Mouse (Mus musculus) megakaryocyte, embryonic 14.5 days (primary cell): ENCODE measurements around the gene Sufu. TPM values are rescaled to one million over a fixed set of nuclear protein-coding genes. Genes with fewer than 3 reads are reported as not detected.

Experiments
- H3K27me3 ChIP-seq: replicated peaks from 2 replicates; pipeline ENCODE3; 2012; ENCODE audit warnings: inconsistent platforms
- H3K36me3 ChIP-seq: replicated peaks from 2 replicates; pipeline ENCODE3; 2012; ENCODE audit warnings: low read length, inconsistent platforms, mixed read lengths
- H3K4me1 ChIP-seq: 2 replicates; pipeline ENCODE4 v1.6.1; 2012; ENCODE audit warnings: inconsistent platforms
- H3K4me3 ChIP-seq: replicated peaks from 2 replicates; pipeline ENCODE3; 2012; ENCODE audit warnings: moderate library complexity, mild to moderate bottlenecking, inconsistent platforms
- H3K9me3 ChIP-seq: 2 replicates; pipeline ENCODE4 v1.6.1; 2012; ENCODE audit warnings: inconsistent platforms
- FLI1 ChIP-seq: IDR thresholded peaks from 2 replicates; pipeline ENCODE4 v1.6.1; 2012; ENCODE audit warnings: low read length, inconsistent platforms, mixed read lengths
- GATA1 ChIP-seq: IDR thresholded peaks from 3 replicates; pipeline ENCODE4 v1.6.1; 2012; ENCODE audit warnings: mixed read lengths, low read length, inconsistent platforms, borderline replicate concordance
- polyA plus RNA-seq: library from polyadenylated mRNA; stranded (reverse); fragments of >175 nt; gene quantifications from 2 replicates; pipeline ENCODE4 v1.2.3, GENCODE M21; 2012; ENCODE audit warnings: low replicate concordance; ENCODE audit not compliant: insufficient read depth

The Sufu gene
- polyA plus RNA-seq, 1 experiment, result 8.7 TPM

GRCm38 (mm10) chr19:46484518-46484917, 87.8 kb downstream of the Sufu start:
- H3K9me3 ChIP-seq, result no peaks in the 10 kb centered on the region
- H3K27me3 ChIP-seq, result no peaks in the 10 kb centered on the region
- H3K36me3 ChIP-seq, result peaks cover 80% of the 10 kb centered on the region
- H3K4me3 ChIP-seq, result no peak overlapping the region
- TF ChIP-seq GATA1, result no peak
- no peak for TF ChIP-seq FLI1
- H3K4me1 ChIP-seq, result peaks cover 99% of the 10 kb centered on the region

- peaks cover 69% of the 10 kb centered on the region for H3K36me3 ChIP-seq
- H3K4me1 ChIP-seq, result peaks cover 99% of the 10 kb centered on the region
- no peaks in the 10 kb centered on the region for H3K9me3 ChIP-seq
- no peak for TF ChIP-seq GATA1
- TF ChIP-seq FLI1, result no peak
- H3K27me3 ChIP-seq, result no peaks in the 10 kb centered on the region
- peak overlapping the region; percentile 64 for H3K4me3 ChIP-seq
These were observed 89.2 kb downstream of the Sufu start for GRCm38 (mm10) chr19:46485847-46486246.

- Histone ChIP-seq H3K4me3 (peak overlapping the region; percentile 64), H3K9me3 (no peaks in the 10 kb centered on the region), H3K27me3 (no peaks in the 10 kb centered on the region), H3K4me1 (peaks cover 93% of the 10 kb centered on the region), H3K36me3 (peaks cover 66% of the 10 kb centered on the region)
- TF ChIP-seq GATA1 (no peak), FLI1 (no peak)
These were observed 90.0 kb downstream of the Sufu start for GRCm38 (mm10) chr19:46486709-46487108.

GRCm38 (mm10) chr19:46489448-46489847, 92.8 kb downstream of the Sufu start:
- H3K4me1 ChIP-seq, result peaks cover 65% of the 10 kb centered on the region
- peaks cover 49% of the 10 kb centered on the region for H3K36me3 ChIP-seq
- TF ChIP-seq GATA1 (no peak), FLI1 (no peak)

DNA sequence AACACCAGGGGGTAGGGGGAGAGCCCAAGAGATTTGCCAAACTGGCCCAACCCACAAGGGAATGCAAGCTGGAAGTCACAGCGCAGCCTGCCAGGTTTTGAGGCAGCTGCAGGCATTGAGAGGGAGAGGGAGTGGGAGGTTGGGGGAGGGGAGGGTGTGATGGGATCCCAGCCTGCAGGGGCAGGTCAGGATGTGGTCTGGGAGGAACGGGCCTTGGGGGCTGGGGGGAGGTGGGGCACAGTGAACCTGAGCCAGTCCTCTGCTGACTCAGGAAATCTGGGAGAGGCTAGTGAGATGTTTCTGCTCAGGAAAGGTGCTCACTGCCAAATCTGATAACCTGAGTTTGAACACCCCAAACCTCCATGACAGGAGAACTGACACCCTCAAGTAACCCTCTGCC, 93.9 kb downstream of the Sufu start:
- no peak for TF ChIP-seq GATA1
- TF ChIP-seq FLI1, result no peak
- Histone ChIP-seq H3K36me3 (peaks cover 38% of the 10 kb centered on the region), H3K9me3 (peaks cover 3% of the 10 kb centered on the region; the same call in 1 of the 2 replicates), H3K4me3 (no peak overlapping the region), H3K4me1 (peaks cover 61% of the 10 kb centered on the region), H3K27me3 (no peaks in the 10 kb centered on the region)

More at GRCm38 (mm10) chr19:46489448-46489847, 92.8 kb downstream of the Sufu start:
- no peak overlapping the region for H3K4me3 ChIP-seq
- H3K9me3 ChIP-seq, result peaks cover 3% of the 10 kb centered on the region; the same call in 1 of the 2 replicates
- no peaks in the 10 kb centered on the region for H3K27me3 ChIP-seq

- peaks cover 9% of the 10 kb centered on the region for H3K36me3 ChIP-seq
- H3K9me3 ChIP-seq, result peaks cover 3% of the 10 kb centered on the region; the same call in 1 of the 2 replicates
- TF ChIP-seq FLI1 (no peak), GATA1 (no peak)
- H3K4me1 ChIP-seq, result peaks cover 45% of the 10 kb centered on the region
- H3K4me3 ChIP-seq, result peak overlapping the region; percentile 70
- H3K27me3 ChIP-seq, result no peaks in the 10 kb centered on the region
These were observed 98.4 kb downstream of the Sufu start for GRCm38 (mm10) chr19:46495136-46495535.

- H3K9me3 ChIP-seq, result peaks cover 1% of the 10 kb centered on the region; the same call in 1 of the 2 replicates
- TF ChIP-seq GATA1 (no peak), FLI1 (no peak)
- peaks cover 6% of the 10 kb centered on the region for H3K36me3 ChIP-seq
- no peak overlapping the region for H3K4me3 ChIP-seq
- H3K4me1 ChIP-seq, result peaks cover 36% of the 10 kb centered on the region
- H3K27me3 ChIP-seq, result no peaks in the 10 kb centered on the region
These were observed 100.5 kb downstream of the Sufu start for GRCm38 (mm10) chr19:46497230-46497629.

GRCm38 (mm10) chr19:46499539-46499835, 102.8 kb downstream of the Sufu start:
- peak overlapping the region; percentile 90 for H3K4me3 ChIP-seq
- no peaks in the 10 kb centered on the region for H3K27me3 ChIP-seq
- TF ChIP-seq GATA1 (no peak), FLI1 (no peak)
- H3K9me3 ChIP-seq, result no peaks in the 10 kb centered on the region
- H3K4me1 ChIP-seq, result peaks cover 37% of the 10 kb centered on the region
- peaks cover 24% of the 10 kb centered on the region for H3K36me3 ChIP-seq

DNA sequence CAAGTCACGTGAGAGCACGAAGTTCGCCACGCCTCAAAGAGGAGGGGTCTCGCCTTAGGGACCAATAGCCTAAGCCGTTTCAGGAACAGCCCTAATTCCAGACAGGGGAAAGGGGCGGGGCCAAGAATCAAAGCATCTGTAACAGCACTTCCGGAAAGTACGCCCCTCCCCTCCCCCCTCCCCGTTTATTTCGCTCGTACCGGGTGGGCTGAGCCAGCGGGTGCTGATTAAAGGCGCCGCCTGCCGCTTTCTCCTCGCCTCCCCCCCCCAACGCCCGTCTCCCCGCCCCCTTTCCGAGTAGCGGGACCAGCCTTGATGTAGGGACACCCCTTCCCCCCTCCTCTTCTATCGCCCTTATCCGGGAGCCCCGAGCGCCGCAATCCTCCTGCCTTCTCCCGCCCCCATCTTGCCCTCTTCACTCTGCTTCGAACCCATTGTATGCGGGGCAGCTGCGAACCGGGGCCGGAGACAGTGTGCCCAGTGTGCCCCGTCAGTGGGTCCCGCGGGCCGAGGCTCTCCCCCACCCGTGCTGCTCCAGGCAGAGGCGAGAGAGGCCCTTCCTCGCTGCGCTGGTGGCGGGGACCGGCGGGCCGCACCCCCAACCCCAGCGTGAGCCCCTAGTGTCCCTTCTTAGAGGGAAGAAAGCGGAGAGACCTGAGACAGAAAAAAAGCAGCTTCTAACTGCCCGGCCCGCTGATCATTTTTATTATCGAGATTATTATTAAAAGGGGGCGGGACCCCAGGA, 103.3 kb downstream of the Sufu start:
- Histone ChIP-seq H3K4me1 (peaks cover 41% of the 10 kb centered on the region), H3K4me3 (peak overlapping the region; percentile 90), H3K27me3 (no peaks in the 10 kb centered on the region), H3K36me3 (peaks cover 30% of the 10 kb centered on the region), H3K9me3 (no peaks in the 10 kb centered on the region)
- TF ChIP-seq FLI1 (no peak), GATA1 (no peak)

GRCm38 (mm10) chr19:46500581-46501341, 104.1 kb downstream of the Sufu start:
- TF ChIP-seq GATA1, result no peak
- TF ChIP-seq FLI1, result no peak
- Histone ChIP-seq H3K27me3 (no peaks in the 10 kb centered on the region), H3K9me3 (no peaks in the 10 kb centered on the region), H3K4me1 (peaks cover 41% of the 10 kb centered on the region), H3K36me3 (peaks cover 37% of the 10 kb centered on the region), H3K4me3 (peak overlapping the region; percentile 90)
